Mouse (Mus musculus) hindbrain, embryonic 10.5 days (tissue): ENCODE data around the gene Nudt14. TPM values are rescaled to one million over a fixed set of nuclear protein-coding genes. Genes with fewer than 3 reads are reported as not detected.

ENCODE experiments used
- DNase-seq: peaks from one replicate; pipeline ENCODE4 v3.0.0-alpha.2; 2017; ENCODE audit warnings: low spot score
- H3K27ac ChIP-seq: fragments of 300-500 bp; sonication (generic); 2 replicates; pipeline ENCODE4 v1.5.1; 2016; ENCODE audit warnings: mild to moderate bottlenecking, moderate library complexity
- H3K27me3 ChIP-seq: fragments of 300-500 bp; sonication (generic); 2 replicates; pipeline ENCODE4 v1.6.1; 2016; ENCODE audit warnings: mild to moderate bottlenecking; ENCODE audit not compliant: poor library complexity, insufficient read depth, severe bottlenecking
- H3K36me3 ChIP-seq: fragments of 300-500 bp; sonication (generic); 2 replicates; pipeline ENCODE4 v1.6.1; 2016; ENCODE audit warnings: mild to moderate bottlenecking, moderate library complexity
- H3K4me1 ChIP-seq: fragments of 300-500 bp; sonication (generic); replicated peaks from 2 replicates; pipeline ENCODE4 v1.6.1; 2016; ENCODE audit warnings: mild to moderate bottlenecking
- H3K4me3 ChIP-seq: fragments of 300-500 bp; sonication (generic); 2 replicates; pipeline ENCODE4 v1.5.1; 2016; ENCODE audit warnings: mild to moderate bottlenecking, moderate library complexity
- H3K9me3 ChIP-seq: fragments of 300-500 bp; sonication (generic); 2 replicates; pipeline ENCODE4 v1.6.1; 2016; ENCODE audit warnings: mild to moderate bottlenecking, moderate library complexity
- WGBS: fragments of 180-500 bp; shearing (Covaris S2); methylation state at CpG from one replicate; pipeline ENCODE4 v1.1.7; 2016; 5-methylcytosine and 5-hydroxymethylcytosine counted together
- polyA plus RNA-seq: library from polyadenylated mRNA; unstranded; fragments of >200 nt; fragmentation: Nextera tagmentation; extraction: Ambion mirVana; gene quantifications from 2 replicates; pipeline ENCODE4 v1.2.1, GENCODE M21; 2016

Nudt14 gene
- polyA plus RNA-seq, 1 experiment from 2014 or later, result 79.5 TPM

DNA sequence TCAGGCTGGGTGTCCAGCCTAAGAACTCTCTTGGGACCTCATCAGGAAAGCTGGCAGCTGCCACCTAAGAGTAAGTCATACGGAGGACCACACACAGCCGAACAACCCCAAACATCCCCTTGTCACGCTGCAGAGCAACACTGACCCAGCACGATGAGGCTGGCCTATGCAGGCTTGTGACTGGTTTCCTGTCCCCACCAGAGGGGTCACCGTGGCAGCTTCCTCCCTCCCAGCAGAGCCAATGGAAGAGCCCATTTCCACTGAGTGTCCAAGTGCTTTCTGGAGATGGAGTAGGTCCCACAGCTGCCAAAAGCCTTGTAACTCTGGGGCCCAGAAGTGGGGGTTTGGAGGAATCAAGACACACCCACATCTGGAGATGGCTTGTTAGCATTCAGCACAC is 19.9 kb upstream of the Nudt14 start:
- H3K36me3 ChIP-seq, result peaks cover 98% of the 10 kb centered on the region
- no peaks in the 10 kb centered on the region for H3K9me3 ChIP-seq
- DNase-seq, result no peak
- no peaks in the 10 kb centered on the region for H3K27me3 ChIP-seq
- no peak overlapping the region for H3K27ac ChIP-seq
- no peak overlapping the region for H3K4me3 ChIP-seq
- 82% methylated on average over 5 of the region's 5 CpGs for WGBS
- H3K4me1 ChIP-seq, result 0 out of 2 replicates have a peak, but pooled peaks cover 4% of the 10 kb centered on the region

DNA sequence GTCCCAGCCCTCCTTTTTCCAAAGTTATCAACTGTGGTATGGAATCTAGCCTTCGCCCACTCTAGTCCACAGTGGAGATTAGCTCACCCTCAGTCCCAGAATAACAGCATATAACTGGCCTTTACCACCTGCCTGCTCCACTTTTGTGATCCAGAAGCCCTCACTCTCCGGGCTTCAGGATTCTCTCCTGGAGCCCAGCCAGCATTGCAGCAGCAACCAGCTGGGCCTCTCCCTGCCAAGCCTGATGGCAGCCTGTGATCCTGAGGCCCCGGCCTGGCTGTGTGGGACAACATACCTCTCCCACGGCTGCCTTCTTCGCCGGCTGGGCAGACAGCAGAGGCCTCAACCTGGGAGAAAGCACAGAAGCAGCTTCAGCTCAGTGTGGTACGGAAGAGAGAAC is 19.5 kb upstream of the Nudt14 start:
- DNase-seq, result no peak
- Histone ChIP-seq H3K36me3 (peaks cover 98% of the 10 kb centered on the region), H3K4me3 (no peak overlapping the region), H3K27me3 (no peaks in the 10 kb centered on the region), H3K9me3 (no peaks in the 10 kb centered on the region), H3K27ac (no peak overlapping the region), H3K4me1 (0 out of 2 replicates have a peak, but pooled peaks cover 4% of the 10 kb centered on the region)
- WGBS, result 92% methylated on average over 7 of the region's 7 CpGs

DNA sequence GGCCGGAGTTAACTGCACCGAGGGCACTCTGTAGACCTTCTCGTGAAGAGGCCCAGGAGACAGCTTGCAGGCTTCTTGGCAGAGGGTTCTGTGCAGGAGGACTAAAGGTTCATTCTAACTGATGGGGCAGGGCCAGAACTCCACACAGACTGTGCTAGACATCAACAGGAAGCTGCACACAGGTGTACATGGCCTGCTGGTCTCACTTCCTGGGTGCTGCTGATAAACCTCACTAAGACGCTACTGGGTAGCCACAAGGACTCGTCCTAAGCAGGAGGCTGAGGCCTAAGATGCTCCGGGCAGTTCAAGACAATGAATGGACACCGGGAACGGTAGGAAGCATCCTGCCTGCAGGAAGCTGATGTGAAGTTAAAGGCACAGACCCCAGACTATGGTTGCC is 17.5 kb upstream of the Nudt14 start:
- peaks cover 79% of the 10 kb centered on the region for H3K36me3 ChIP-seq
- no peaks in the 10 kb centered on the region for H3K27me3 ChIP-seq
- no peaks in the 10 kb centered on the region for H3K9me3 ChIP-seq
- H3K27ac ChIP-seq, result no peak overlapping the region
- 87% methylated on average over 8 of the region's 8 CpGs for whole genome bisulfite sequencing
- no peak for DNase-seq
- H3K4me3 ChIP-seq, result no peak overlapping the region
- H3K4me1 ChIP-seq, result 0 out of 2 replicates have a peak, but pooled peaks cover 4% of the 10 kb centered on the region

DNA sequence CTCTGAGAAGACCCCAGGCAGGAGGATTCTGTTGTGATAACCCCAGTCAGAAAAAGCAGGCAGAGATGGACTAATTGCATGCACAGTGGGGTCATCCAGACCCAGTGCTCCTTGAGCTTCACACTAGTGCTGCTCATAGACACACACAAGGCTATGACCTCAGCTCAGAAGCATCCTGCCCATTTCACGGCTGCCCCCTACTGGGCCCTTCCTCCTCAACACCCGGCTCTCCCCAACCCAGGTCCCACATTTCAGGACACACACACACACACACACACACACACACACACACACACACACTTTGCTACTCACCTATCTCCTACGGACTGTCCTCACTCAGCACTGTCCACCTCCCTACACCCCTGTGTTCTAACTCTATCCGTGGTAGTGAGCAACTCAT is 16.4 kb upstream of the Nudt14 start:
- H3K27me3 ChIP-seq, result no peaks in the 10 kb centered on the region
- peak; percentile 45 for DNase-seq
- no peak overlapping the region for H3K27ac ChIP-seq
- H3K9me3 ChIP-seq, result no peaks in the 10 kb centered on the region
- H3K4me1 ChIP-seq, result 0 out of 2 replicates have a peak, but pooled peaks cover 4% of the 10 kb centered on the region
- peaks cover 68% of the 10 kb centered on the region for H3K36me3 ChIP-seq
- WGBS, result 46% methylated on average over 4 of the region's 4 CpGs
- no peak overlapping the region for H3K4me3 ChIP-seq

DNA sequence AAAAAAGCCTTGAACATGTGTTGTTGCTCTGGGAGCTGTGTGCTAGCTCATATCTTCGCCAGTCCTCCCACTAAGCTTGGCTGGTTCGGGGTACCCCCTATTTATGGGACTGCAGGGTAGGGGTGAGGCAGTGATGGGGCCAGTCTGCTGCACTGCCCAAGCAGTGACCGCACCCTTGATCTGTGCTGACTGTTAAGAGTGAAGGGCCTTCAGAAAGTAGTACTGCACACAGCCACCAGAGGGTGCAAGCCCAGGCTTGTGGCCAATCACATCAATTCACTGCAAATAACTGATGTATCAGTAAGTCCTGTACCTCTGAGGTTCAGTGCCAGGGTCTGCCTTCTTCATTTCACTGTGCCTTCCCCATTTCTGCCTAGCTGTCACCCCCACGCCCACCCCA is 13.9 kb upstream of the Nudt14 start:
- no peak overlapping the region for H3K4me3 ChIP-seq
- DNase-seq, result peak; percentile 78
- H3K27ac ChIP-seq, result no peak overlapping the region
- peaks cover 43% of the 10 kb centered on the region for H3K36me3 ChIP-seq
- 35% methylated on average over 4 of the region's 4 CpGs for WGBS
- peaks cover 7% of the 10 kb centered on the region; the same call in 1 of the 2 replicates for H3K27me3 ChIP-seq
- H3K9me3 ChIP-seq, result no peaks in the 10 kb centered on the region
- peaks cover 20% of the 10 kb centered on the region for H3K4me1 ChIP-seq

DNA sequence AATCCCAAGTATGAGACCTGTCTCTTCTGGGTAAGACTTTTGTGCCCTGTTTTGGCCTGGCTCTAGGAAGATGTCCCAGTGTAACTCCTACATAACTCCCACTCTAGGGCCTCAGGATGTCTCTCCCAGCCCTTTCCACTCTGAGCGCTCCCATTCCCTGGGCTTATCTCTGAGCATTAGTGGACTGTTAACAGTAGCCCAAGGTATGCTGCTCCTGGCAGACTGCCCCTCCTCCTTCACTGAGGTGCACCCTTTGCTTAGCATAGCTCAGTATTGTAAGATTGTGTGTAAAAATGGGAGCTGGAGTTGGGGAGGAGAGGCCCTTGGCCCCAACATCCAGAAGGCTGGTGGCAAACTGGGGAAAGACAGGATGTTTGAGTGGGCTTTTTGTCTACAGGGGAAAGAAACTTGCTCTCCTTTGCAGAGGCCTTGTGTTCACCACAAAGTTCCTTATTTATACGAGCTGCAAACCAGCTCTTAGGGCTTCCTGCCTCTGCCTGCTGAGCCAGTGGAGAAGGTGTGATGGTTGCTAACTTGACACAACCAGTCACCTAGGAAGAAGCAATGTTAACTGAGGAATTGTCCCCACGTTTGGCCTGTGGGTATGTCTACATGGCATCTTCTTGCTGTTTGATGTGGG is 11.1 kb upstream of the Nudt14 start:
- no peak for DNase-seq
- 0 out of 2 replicates have a peak overlapping the region, but pooled peaks have one; percentile 35 for H3K27ac ChIP-seq
- peaks cover 17% of the 10 kb centered on the region for H3K36me3 ChIP-seq
- 73% methylated on average over 3 of the region's 3 CpGs for WGBS
- peaks cover 45% of the 10 kb centered on the region for H3K4me1 ChIP-seq
- H3K27me3 ChIP-seq, result peaks cover 7% of the 10 kb centered on the region; the same call in 1 of the 2 replicates
- no peaks in the 10 kb centered on the region for H3K9me3 ChIP-seq
- H3K4me3 ChIP-seq, result no peak overlapping the region

DNA sequence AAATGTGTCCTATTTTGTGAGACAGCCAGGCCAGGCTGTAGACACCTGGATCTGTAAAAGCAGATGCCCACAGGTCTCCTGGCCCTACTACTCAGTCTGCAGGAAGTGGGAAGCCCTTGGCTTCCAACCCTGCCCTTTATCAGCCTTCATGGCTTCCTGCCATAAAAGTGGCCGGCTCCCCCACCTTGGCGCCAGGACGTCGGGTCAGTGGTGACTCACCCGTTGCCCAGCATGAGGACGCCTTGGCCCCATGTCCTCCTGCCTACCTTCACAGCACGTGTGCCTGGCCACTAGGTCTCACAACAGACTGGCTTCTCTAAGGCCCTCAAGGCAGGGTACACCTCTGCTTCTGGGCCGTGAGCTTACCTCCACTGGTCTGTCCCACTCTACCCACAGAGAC is 10.5 kb upstream of the Nudt14 start:
- WGBS, result 77% methylated on average over 8 of the region's 8 CpGs
- no peak for DNase-seq
- no peak overlapping the region for H3K4me3 ChIP-seq
- 0 out of 2 replicates have a peak overlapping the region, but pooled peaks have one; percentile 35 for H3K27ac ChIP-seq
- peaks cover 51% of the 10 kb centered on the region for H3K4me1 ChIP-seq
- H3K36me3 ChIP-seq, result peaks cover 10% of the 10 kb centered on the region
- peaks cover 7% of the 10 kb centered on the region; the same call in 1 of the 2 replicates for H3K27me3 ChIP-seq
- no peaks in the 10 kb centered on the region for H3K9me3 ChIP-seq

DNA sequence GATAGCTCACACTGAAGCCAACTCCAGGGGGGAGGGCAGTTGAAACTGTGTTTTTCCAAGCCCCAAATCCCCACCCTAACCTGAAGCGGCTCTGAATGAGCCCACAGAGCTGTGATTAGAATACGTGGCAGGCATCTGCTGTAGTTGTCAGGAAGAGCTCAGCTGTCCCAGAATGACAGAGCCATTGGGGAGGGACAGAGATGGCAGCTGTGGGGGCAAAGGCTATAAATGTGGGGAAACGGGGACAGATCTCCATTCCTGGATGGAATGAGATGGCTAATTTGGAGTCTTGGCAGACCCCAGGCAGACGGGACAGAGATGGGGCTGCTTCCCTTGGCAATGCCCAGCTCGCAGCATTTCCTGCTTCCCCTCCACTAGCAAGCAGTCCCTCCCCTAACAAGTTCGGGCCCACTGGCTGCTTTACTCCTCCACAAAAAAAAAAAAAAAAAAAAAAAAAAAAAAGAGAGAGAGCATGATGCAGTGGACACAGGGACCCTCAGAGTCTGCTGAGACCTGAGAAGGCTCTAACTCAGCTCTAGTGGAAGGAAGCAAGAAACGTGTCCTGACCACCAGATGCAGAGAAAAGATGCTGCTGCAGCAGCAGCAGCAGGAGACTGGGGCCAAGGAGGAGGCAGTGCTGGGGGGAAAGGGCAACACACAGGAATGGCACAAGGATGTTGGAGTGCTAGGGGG is 9.4 kb upstream of the Nudt14 start:
- Histone ChIP-seq H3K27me3 (peaks cover 7% of the 10 kb centered on the region; the same call in 1 of the 2 replicates), H3K9me3 (no peaks in the 10 kb centered on the region), H3K4me3 (no peak overlapping the region), H3K4me1 (peaks cover 57% of the 10 kb centered on the region), H3K36me3 (0 out of 2 replicates have a peak, but pooled peaks cover under 1% of the 10 kb centered on the region), H3K27ac (peak overlapping the region; percentile 98)
- DNase-seq, result no peak
- 25% methylated on average over 7 of the region's 7 CpGs for WGBS

DNA sequence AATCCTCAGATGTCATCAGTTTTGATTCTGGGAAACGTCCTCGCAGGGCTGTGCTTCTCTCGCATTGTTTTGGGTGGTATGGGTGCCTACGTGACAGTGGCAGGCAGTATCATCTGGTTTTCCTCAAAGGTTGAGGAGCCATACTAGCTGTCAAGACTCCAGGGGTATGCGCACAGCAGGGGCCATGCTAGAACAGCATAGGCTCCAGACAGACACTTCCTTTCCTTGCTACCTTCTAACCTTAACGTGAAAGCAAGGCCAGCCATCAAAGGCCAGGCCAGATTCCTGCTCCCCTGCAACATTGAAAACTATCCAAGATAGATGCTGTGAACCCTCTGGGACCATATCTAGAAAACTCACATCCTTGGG is 8.8 kb upstream of the Nudt14 start:
- Histone ChIP-seq H3K27ac (peak overlapping the region; percentile 98), H3K36me3 (no peaks in the 10 kb centered on the region), H3K4me1 (peaks cover 57% of the 10 kb centered on the region), H3K9me3 (no peaks in the 10 kb centered on the region), H3K27me3 (peaks cover 7% of the 10 kb centered on the region; the same call in 1 of the 2 replicates), H3K4me3 (peak overlapping the region; percentile 73)
- no peak for DNase-seq
- WGBS, result 9% methylated on average over 6 of the region's 6 CpGs

DNA sequence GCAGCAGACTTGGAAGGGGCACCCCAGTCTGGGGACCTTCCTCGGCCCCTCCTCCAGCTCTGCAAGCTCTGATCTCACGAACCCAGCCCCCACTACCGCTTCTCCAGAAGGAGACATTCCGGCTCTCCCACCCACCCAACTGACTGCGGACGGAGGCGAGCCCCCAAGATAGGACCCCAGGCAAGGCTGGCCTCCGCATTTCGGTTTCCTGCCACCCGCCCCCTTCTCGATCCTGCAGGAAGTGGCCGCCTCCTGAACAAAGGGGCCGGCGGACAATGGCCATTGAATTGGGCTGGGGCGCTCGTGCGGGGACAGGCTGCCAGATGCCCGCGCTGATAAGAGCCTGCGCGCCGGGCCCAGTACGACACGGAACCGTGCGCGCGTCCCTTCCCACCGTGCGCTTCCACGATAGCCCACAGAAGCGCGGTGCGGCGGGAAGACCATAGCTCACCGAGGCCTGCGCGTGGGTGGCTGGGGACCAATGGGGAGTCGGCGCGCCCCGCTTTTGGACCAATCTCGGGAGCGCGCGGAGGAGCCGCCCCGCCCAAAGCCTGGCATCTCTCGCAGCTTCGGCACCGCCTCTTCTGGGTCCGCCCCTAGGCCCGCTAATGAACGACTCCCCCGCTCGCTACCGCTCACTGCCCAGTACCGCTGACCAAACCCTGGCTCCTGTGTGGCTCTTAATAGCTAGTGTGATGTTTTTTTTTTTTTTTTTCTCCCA is 8.3 kb upstream of the Nudt14 start:
- WGBS, result under 1% methylated on average over 58 of the region's 58 CpGs
- Histone ChIP-seq H3K27ac (peak overlapping the region; percentile 98), H3K27me3 (peaks cover 7% of the 10 kb centered on the region; the same call in 1 of the 2 replicates), H3K4me3 (peak overlapping the region; percentile 73), H3K36me3 (no peaks in the 10 kb centered on the region), H3K4me1 (peaks cover 57% of the 10 kb centered on the region), H3K9me3 (no peaks in the 10 kb centered on the region)
- DNase-seq, result peak; percentile 91

DNA sequence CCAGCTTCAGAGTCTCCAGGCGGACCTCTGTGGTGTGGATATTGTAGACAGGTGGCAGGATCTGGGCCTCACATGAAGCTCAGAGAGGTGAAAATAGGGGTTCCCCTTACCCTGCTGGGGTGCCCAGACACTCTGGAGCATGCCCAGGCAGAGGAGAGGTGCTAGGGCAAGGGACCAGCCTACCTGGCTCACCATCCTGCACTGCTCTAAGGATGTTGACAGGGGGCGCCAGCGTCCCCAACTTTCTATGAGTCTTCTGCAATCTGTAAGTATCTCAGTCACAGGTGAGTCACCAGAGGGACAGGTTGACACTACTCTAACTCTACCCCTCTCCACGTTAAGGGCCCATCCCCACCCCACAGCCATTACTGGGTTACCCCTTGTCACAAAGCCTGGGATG is 5.4 kb upstream of the Nudt14 start:
- Histone ChIP-seq H3K27me3 (peaks cover 16% of the 10 kb centered on the region; the same call in 1 of the 2 replicates), H3K36me3 (no peaks in the 10 kb centered on the region), H3K4me1 (peaks cover 59% of the 10 kb centered on the region), H3K4me3 (no peak overlapping the region), H3K27ac (peak overlapping the region; percentile 46; the same call in 1 of the 2 replicates), H3K9me3 (no peaks in the 10 kb centered on the region)
- 26% methylated on average over 4 of the region's 4 CpGs for WGBS
- DNase-seq, result no peak

DNA sequence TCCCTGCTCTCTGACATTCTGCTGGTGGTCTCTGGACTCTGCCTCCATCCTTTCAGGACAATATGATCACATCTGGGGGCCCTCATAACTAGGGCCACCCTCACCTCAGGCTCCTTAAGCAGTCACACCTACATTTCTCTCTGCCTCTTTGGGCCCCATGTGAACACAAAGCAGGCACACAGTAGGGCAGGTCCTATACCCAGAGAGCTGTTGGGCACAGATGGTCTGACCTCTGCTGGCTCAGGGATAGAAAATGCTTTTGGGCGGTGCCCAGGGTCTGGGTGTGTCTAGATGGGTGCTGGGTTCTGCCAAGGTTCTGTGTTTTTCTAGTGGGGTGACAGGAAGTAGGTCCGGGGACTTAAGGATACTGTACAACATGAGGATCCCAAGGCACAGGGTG is 1.7 kb upstream of the Nudt14 start:
- no peak overlapping the region for H3K27ac ChIP-seq
- no peaks in the 10 kb centered on the region for H3K36me3 ChIP-seq
- no peak for DNase-seq
- H3K27me3 ChIP-seq, result peaks cover 9% of the 10 kb centered on the region; the same call in 1 of the 2 replicates
- H3K4me1 ChIP-seq, result peaks cover 60% of the 10 kb centered on the region
- no peaks in the 10 kb centered on the region for H3K9me3 ChIP-seq
- 88% methylated on average over 2 of the region's 2 CpGs for WGBS
- no peak overlapping the region for H3K4me3 ChIP-seq
